Comparison of ENCODE assay signal across 12 mouse cellular contexts in genomic region chr1:4622408-4622807, GRCm38 (mm10).
DNase-seq lines count a peak whose midpoint lies in the region; ATAC-seq and TF ChIP-seq lines count a peak whose summit lies in the region.
"Had no signal": no experiment of that assay in that cellular context is flagged by ENCODE, and none has a peak within 500 bp of the region (broad histone marks: within the 10 kb centered on the region; RNA-seq: fewer than 3 reads in every experiment).

No protein-coding gene starts in this region.

- peak; percentile 57 for DNase-seq in kidney, adult 2 months
- DNase-seq in kidney, adult 11 months = no peak
- DNase-seq in Patski (ENCODE audit: low read depth, low spot score) = peak; percentile 3
- DNase-seq in kidney, postnatal 14 days = peak; percentile 44
- DNase-seq in thymus, postnatal 10 days (ENCODE audit: low spot score in 2 of 2) = no peak
- no peak for DNase-seq in hindbrain, embryonic 10.5 days (ENCODE audit: low spot score)
- DNase-seq: cerebellum, adult 9-10 months had no signal

- no peaks in the 10 kb centered on the region for H3K9me3 ChIP-seq in hindbrain, embryonic 10.5 days
- H3K9me3 ChIP-seq: embryonic facial prominence, embryonic 13.5 days; midbrain, embryonic 15.5 days; neural tube, embryonic 13.5 days had no signal

- no peaks in the 10 kb centered on the region for H3K4me1 ChIP-seq in kidney, adult 2 months (ENCODE audit: control insufficient read depth, insufficient read depth, low read length)
- H3K4me1 ChIP-seq in brown adipose tissue, adult 24 weeks (ENCODE audit: control insufficient read depth, insufficient read depth, insufficient read length, low read length) = peaks cover 2% of the 10 kb centered on the region; the same call in 1 of the 2 replicates
- no peaks in the 10 kb centered on the region for H3K4me1 ChIP-seq in hindbrain, embryonic 10.5 days (replicated peaks)
- H3K4me1 ChIP-seq: midbrain, embryonic 15.5 days; neural tube, embryonic 13.5 days had no signal

- no peak overlapping the region for H3K4me3 ChIP-seq in kidney, adult 2 months (ENCODE audit: insufficient read depth, low read depth, low read length)
- no peak overlapping the region for H3K4me3 ChIP-seq in brown adipose tissue, adult 24 weeks (ENCODE audit: insufficient read depth, low read depth, low read length)
- no peak overlapping the region for H3K4me3 ChIP-seq in hindbrain, embryonic 10.5 days
- H3K4me3 ChIP-seq: embryonic facial prominence, embryonic 13.5 days; midbrain, embryonic 15.5 days; neural tube, embryonic 13.5 days had no signal

- no peaks in the 10 kb centered on the region for H3K27me3 ChIP-seq in kidney, adult 2 months (replicated peaks; ENCODE audit: control insufficient read depth, insufficient read depth, low read length)
- no peaks in the 10 kb centered on the region for H3K27me3 ChIP-seq in Patski
- no peaks in the 10 kb centered on the region for H3K27me3 ChIP-seq in hindbrain, embryonic 10.5 days (ENCODE audit: insufficient read depth, poor library complexity, severe bottlenecking)
- H3K27me3 ChIP-seq: embryonic facial prominence, embryonic 13.5 days; midbrain, embryonic 15.5 days; neural tube, embryonic 13.5 days had no signal

- POLR2A ChIA-PET in Patski (lab: Charles Lee) = no interaction called here

- no peaks in the 10 kb centered on the region for H3K36me3 ChIP-seq in kidney, adult 2 months (ENCODE audit: control insufficient read depth, insufficient read depth, low read length)
- no peaks in the 10 kb centered on the region for H3K36me3 ChIP-seq in hindbrain, embryonic 10.5 days
- H3K36me3 ChIP-seq: embryonic facial prominence, embryonic 13.5 days; midbrain, embryonic 15.5 days; neural tube, embryonic 13.5 days had no signal

- TF ChIP-seq POLR2A in kidney, adult 2 months (IDR thresholded peaks at IDR 0.05; ENCODE audit: low read depth, low read length) = no peak

- H3K27ac ChIP-seq in kidney, adult 2 months (ENCODE audit: insufficient read depth, low read depth, low read length) = no peak overlapping the region
- peak overlapping the region; percentile 38; the same call in 1 of the 2 replicates for H3K27ac ChIP-seq in brown adipose tissue, adult 24 weeks (replicated peaks; ENCODE audit: low read depth, low read length)
- no peak overlapping the region for H3K27ac ChIP-seq in hindbrain, embryonic 10.5 days
- H3K27ac ChIP-seq: embryonic facial prominence, embryonic 13.5 days; midbrain, embryonic 15.5 days; neural tube, embryonic 13.5 days had no signal

- no peak for ATAC-seq in Patski
- ATAC-seq in activated CD4-positive, CD25-positive, alpha-beta regulatory T cell, adult 4 months = no peak
- ATAC-seq: midbrain, embryonic 15.5 days had no signal

- WGBS in kidney, adult 2 months = 37% methylated on average over 5 of the region's 5 CpGs
- WGBS in hindbrain, embryonic 10.5 days = 78% methylated on average over 5 of the region's 5 CpGs

- in situ Hi-C loops in Patski (cut with MboI; ENCODE audit: low pct_unique_long_range_greater_than_20kb) = no loop called here

- CTCF ChIA-PET in Patski (lab: Charles Lee) = interaction anchor here (1.2 kb wide), 1 partner anchor 45 kb away, joined by 3 read pairs; no protein-coding TSS in a partner anchor

- no peak for TF ChIP-seq CTCF in kidney, adult 2 months (conservative IDR thresholded peaks at IDR 0.05; ENCODE audit: insufficient read depth, insufficient read length, low read depth, low read length)
- no peak for TF ChIP-seq CTCF in Patski (IDR thresholded peaks at IDR 0.05)

Comparison
In these comparisons a context has a peak if more than half of its experiments do, and no peak if none do; other contexts are left out.
1. DNase-seq: peak in kidney, adult 2 months (single experiment), Patski (single experiment) and kidney, postnatal 14 days (single experiment); none in kidney, adult 11 months (single experiment), thymus, postnatal 10 days (0 of 2) and hindbrain, embryonic 10.5 days (single experiment).